Mouse (Mus musculus) stomach, postnatal 0 days (tissue): ENCODE results near the gene Gm10134. TPM values are rescaled to one million over a fixed set of nuclear protein-coding genes. Genes with fewer than 3 reads are reported as not detected.
A peak's percentile ranks its signal among the peaks of the same experiment; 100 is the strongest.

Source experiments
- ATAC-seq: fragments of 200-750 bp; cut with Nextera tagmentation; 2 replicates; pipeline ENCODE4 v1.8.0; 2017; ENCODE audit not compliant: low FRiP score, low TSS enrichment
- DNase-seq: peaks from one replicate; pipeline ENCODE4 v3.0.0-alpha.2; 2016; ENCODE audit warnings: low spot score
- H3K27ac ChIP-seq: fragments of 300-500 bp; sonication (generic); replicated peaks from 2 replicates; pipeline ENCODE4 v1.5.1; 2014; ENCODE audit warnings: mild to moderate bottlenecking, control low read depth
- H3K27me3 ChIP-seq: fragments of 300-500 bp; sonication (generic); 2 replicates; pipeline ENCODE4 v1.6.1; 2014; ENCODE audit warnings: low read length; ENCODE audit not compliant: control insufficient read depth, insufficient read depth
- H3K36me3 ChIP-seq: fragments of 300-500 bp; sonication (generic); 2 replicates; pipeline ENCODE4 v1.6.1; 2014; ENCODE audit warnings: low read length, mixed read lengths; ENCODE audit not compliant: control insufficient read depth, insufficient read depth
- H3K4me1 ChIP-seq: fragments of 300-500 bp; sonication (generic); replicated peaks from 2 replicates; pipeline ENCODE4 v1.6.1; 2014; ENCODE audit warnings: antibody characterized with exemption; ENCODE audit not compliant: control insufficient read depth, insufficient read depth
- H3K4me2 ChIP-seq: fragments of 300-500 bp; sonication (generic); replicated peaks from 2 replicates; pipeline ENCODE4 v1.6.1; 2014; ENCODE audit warnings: low read depth, mild to moderate bottlenecking, control low read depth, moderate library complexity
- H3K4me3 ChIP-seq: fragments of 300-500 bp; sonication (generic); 2 replicates; pipeline ENCODE4 v1.5.1; 2014; ENCODE audit warnings: low read depth, low read length, control low read depth
- H3K9ac ChIP-seq: fragments of 300-500 bp; sonication (generic); 2 replicates; pipeline ENCODE4 v1.6.1; 2014; ENCODE audit warnings: mild to moderate bottlenecking, low read length, control low read depth, mixed read lengths
- H3K9me3 ChIP-seq: fragments of 300-500 bp; sonication (generic); 2 replicates; pipeline ENCODE4 v1.6.1; 2016; ENCODE audit warnings: low read length; ENCODE audit not compliant: control insufficient read depth
- CTCF ChIP-seq: IDR thresholded peaks from 2 replicates; pipeline ENCODE4 v1.5.1; 2016; ENCODE audit warnings: antibody characterized with exemption, low read depth, mild to moderate bottlenecking, moderate library complexity
- EP300 ChIP-seq: optimal IDR thresholded peaks from 2 replicates; pipeline ENCODE3; 2016; ENCODE audit warnings: antibody characterized with exemption
- WGBS: fragments of 180-500 bp; shearing (Covaris S2); extraction: QIAGEN DNeasy Blood & Tissue Kit; methylation state at CpG from one replicate; pipeline ENCODE4 v1.1.7; 2014; 5-methylcytosine and 5-hydroxymethylcytosine counted together
- polyA plus RNA-seq: library from polyadenylated mRNA; unstranded; fragments of >200 nt; fragmentation: Nextera tagmentation; extraction: Ambion mirVana; gene quantifications from 2 replicates; pipeline ENCODE4 v1.2.1, GENCODE M21; 2015

Gene Gm10134
- polyA plus RNA-seq, 1 experiment from 2014 or later: 6.2 TPM

GRCm38 (mm10) chr2:28546560-28546959 is 40.7 kb downstream of the Gm10134 start:
- no peak for TF ChIP-seq EP300
- no peak for TF ChIP-seq CTCF
- H3K27ac ChIP-seq: no peak overlapping the region
- H3K4me3 ChIP-seq: no peak overlapping the region
- H3K9me3 ChIP-seq: no peaks in the 10 kb centered on the region
- no peaks in the 10 kb centered on the region for H3K27me3 ChIP-seq
- 77% methylated on average over 6 of the region's 6 CpGs for whole genome bisulfite sequencing
- ATAC-seq: no peak
- H3K9ac ChIP-seq: no peak overlapping the region
- no peaks in the 10 kb centered on the region for H3K4me1 ChIP-seq
- peaks cover 48% of the 10 kb centered on the region for H3K36me3 ChIP-seq
- H3K4me2 ChIP-seq: no peak overlapping the region
- DNase-seq: no peak

DNA sequence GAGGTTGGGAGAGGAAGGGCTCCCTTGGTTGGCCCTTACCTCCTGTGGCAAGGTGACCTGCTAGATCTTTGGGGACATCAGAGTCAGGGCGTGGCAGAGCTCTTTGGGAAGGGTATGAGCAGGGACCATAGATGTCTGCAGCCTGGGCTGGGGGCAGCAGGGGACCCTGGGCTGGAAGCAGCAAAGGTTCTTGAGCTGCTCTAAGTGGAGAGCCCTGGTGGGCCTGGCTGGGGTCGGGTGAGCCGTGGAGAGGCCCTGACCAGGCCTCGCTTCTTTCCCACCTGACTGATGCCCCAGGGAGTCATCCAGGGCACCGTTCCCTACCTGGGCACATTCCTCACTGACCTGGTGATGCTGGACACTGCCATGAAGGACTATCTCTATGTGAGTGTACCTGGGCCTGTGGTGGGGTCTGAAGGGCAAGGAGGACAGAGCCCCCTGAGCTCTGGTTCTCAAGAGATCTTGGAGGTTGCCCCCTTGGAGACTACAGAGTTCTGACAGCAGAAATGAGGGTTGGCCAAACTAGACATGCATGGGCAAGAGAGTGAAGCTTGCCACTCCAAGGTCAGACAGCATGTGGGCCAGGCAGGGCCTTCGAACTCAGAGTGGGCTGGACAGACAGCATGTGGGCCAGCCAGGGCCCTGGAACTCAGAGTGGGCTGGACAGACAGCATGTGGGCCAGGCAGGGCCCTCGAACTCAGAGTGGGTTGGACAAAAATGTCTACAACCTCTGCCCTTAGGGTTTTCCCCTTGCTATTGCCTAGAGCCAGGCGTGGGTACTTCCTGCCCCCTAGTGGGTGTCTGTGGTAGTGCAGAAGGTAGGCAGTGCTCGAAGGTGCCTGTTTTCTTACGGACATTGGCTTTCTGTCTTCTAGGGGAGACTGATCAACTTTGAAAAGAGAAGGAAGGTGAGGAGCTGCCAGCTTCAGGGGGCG is 41.6 kb downstream of the Gm10134 start:
- Histone ChIP-seq H3K4me1 (no peaks in the 10 kb centered on the region), H3K9me3 (no peaks in the 10 kb centered on the region), H3K4me2 (no peak overlapping the region), H3K27me3 (no peaks in the 10 kb centered on the region), H3K9ac (no peak overlapping the region), H3K4me3 (no peak overlapping the region), H3K27ac (no peak overlapping the region), H3K36me3 (peaks cover 53% of the 10 kb centered on the region)
- ATAC-seq (peak; percentile 67), DNase-seq (peak; percentile 89)
- TF ChIP-seq CTCF: peak; percentile 99
- TF ChIP-seq EP300: no peak
- WGBS: 46% methylated on average over 11 of the region's 11 CpGs

DNA sequence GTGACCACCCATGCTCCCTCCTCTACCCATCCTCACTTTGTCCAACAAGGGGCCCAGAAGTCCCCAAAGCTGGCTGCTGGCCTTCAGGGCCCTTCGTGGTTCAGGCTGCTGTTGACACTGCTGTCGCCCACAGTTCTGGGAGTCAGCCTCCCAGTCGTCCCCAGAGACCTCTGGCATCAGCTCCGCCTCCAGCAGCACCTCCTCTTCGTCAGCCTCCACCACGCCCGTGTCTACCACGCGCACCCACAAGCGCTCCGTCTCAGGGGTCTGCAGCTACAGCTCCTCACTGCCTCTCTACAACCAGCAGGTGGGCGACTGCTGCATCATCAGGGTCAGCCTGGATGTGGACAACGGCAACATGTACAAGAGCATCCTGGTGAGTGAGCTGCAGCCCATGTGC is 43.3 kb downstream of the Gm10134 start:
- Histone ChIP-seq H3K4me1 (no peaks in the 10 kb centered on the region), H3K27ac (no peak overlapping the region), H3K4me2 (no peak overlapping the region), H3K27me3 (no peaks in the 10 kb centered on the region), H3K9me3 (no peaks in the 10 kb centered on the region), H3K36me3 (peaks cover 49% of the 10 kb centered on the region), H3K4me3 (no peak overlapping the region), H3K9ac (no peak overlapping the region)
- DNase-seq (no peak), ATAC-seq (no peak)
- TF ChIP-seq CTCF (no peak), EP300 (no peak)
- WGBS: 83% methylated on average over 13 of the region's 13 CpGs

DNA sequence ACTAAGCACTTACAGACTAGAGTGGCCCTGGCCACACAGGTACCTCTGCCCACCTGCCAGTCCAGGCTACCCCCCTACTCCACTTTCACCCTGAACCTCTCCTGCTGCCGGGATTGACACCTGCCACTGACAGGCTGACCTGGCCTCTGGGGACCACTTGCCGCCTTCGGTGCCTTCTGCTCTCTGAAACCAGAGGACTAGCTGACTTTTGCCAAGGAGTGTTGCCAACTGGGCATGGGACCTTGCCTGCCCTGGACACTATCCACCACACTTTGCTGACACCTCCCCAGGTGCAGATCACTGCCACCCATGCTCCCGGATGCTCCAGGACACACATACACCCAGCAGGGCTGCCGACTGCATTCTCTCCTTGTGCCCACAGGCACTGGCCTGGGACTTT is 46.4 kb downstream of the Gm10134 start:
- 93% methylated on average over 5 of the region's 5 CpGs for WGBS

More for the DNA sequence above, 46.4 kb downstream of the Gm10134 start:
- H3K9ac ChIP-seq: no peak overlapping the region
- no peak overlapping the region for H3K27ac ChIP-seq
- TF ChIP-seq CTCF (no peak), EP300 (no peak)
- DNase-seq (no peak), ATAC-seq (no peak)
- H3K4me1 ChIP-seq: no peaks in the 10 kb centered on the region
- H3K4me3 ChIP-seq: no peak overlapping the region
- no peaks in the 10 kb centered on the region for H3K9me3 ChIP-seq
- no peaks in the 10 kb centered on the region for H3K27me3 ChIP-seq
- no peak overlapping the region for H3K4me2 ChIP-seq
- H3K36me3 ChIP-seq: peaks cover 36% of the 10 kb centered on the region

Other genes starting within 250 kb of the Gm10134 start
- 1.1 TPM in 2 replicates for gene Ppp1r26, start 59.3 kb upstream of the Gm10134 start, polyA plus RNA-seq
- gene 1700007K13Rik, start 39.8 kb upstream of the Gm10134 start, polyA plus RNA-seq: 0.63 and 1.2 TPM in 2 replicates
- gene Mrps2, start 38.0 kb upstream of the Gm10134 start, polyA plus RNA-seq: 25.3 and 28.3 TPM in 2 replicates
- 1.2 and 1.3 TPM in 2 replicates for gene Gbgt1, start 9.2 kb upstream of the Gm10134 start, polyA plus RNA-seq
- gene Ralgds, start 7.0 kb downstream of the Gm10134 start, polyA plus RNA-seq: 23.9 and 26.8 TPM in 2 replicates
- gene Cel, start 57.3 kb downstream of the Gm10134 start, polyA plus RNA-seq: 2.0 and 3.3 TPM in 2 replicates
- gene Gtf3c5, start 77.7 kb downstream of the Gm10134 start, polyA plus RNA-seq: 13.1 and 14.0 TPM in 2 replicates
- 0.07 and 0.40 TPM in 2 replicates for gene Gfi1b, start 115.9 kb downstream of the Gm10134 start, polyA plus RNA-seq
- gene Tsc1, start 135.1 kb downstream of the Gm10134 start, polyA plus RNA-seq: 4.9 and 5.1 TPM in 2 replicates
- gene Spaca9, start 193.6 kb downstream of the Gm10134 start, polyA plus RNA-seq: 0.57 and 0.69 TPM in 2 replicates
- 0.29 and 0.40 TPM in 2 replicates for gene Ak8, start 194.1 kb downstream of the Gm10134 start, polyA plus RNA-seq